Mouse (Mus musculus): ENCODE results near the gene Brms1.

Gene Brms1

GRCm38 (mm10) chr19:5092083-5092482 is 50.9 kb downstream of the Brms1 start:
- no peak for DNase-seq (ENCODE audit: low spot score)

- no peak for DNase-seq (ENCODE audit: low spot score)
Observed at GRCm38 (mm10) chr19:5093481-5094242, 52.5 kb downstream of the Brms1 start.

- peak; percentile 78 for DNase-seq (ENCODE audit: low spot score)
Observed at GRCm38 (mm10) chr19:5094243-5094632, 53.1 kb downstream of the Brms1 start.

- DNase-seq (ENCODE audit: low spot score): no peak
Observed at GRCm38 (mm10) chr19:5094746-5095417, 53.7 kb downstream of the Brms1 start.

GRCm38 (mm10) chr19:5095887-5096474 is 54.8 kb downstream of the Brms1 start:
- DNase-seq (ENCODE audit: low spot score): no peak

- no peak for DNase-seq (ENCODE audit: low spot score)
Observed at GRCm38 (mm10) chr19:5097521-5098362, 56.6 kb downstream of the Brms1 start.

GRCm38 (mm10) chr19:5098363-5099143 is 57.4 kb downstream of the Brms1 start, which contains the start of gene Cnih2:
TSS of gene Cnih2 (minus strand) at chr19:5098521.
- no peak for DNase-seq (ENCODE audit: low spot score)

All from urinary bladder, postnatal 10 days (tissue).